Mouse (Mus musculus) forebrain, postnatal 0 days (tissue): ENCODE measurements around the gene Cyb5d1. TPM values are rescaled to one million over a fixed set of nuclear protein-coding genes. Genes with fewer than 3 reads are reported as not detected.
A peak's percentile ranks its signal among the peaks of the same experiment; 100 is the strongest.

Experiments
- ATAC-seq: fragments of 200-750 bp; cut with Nextera tagmentation; 2 replicates; pipeline ENCODE4 v1.8.0; 2017; ENCODE audit warnings: mild to moderate bottlenecking, moderate library complexity
- DNase-seq: peaks from one replicate; pipeline ENCODE4 v3.0.0-alpha.2; 2015
- H3K27ac ChIP-seq: fragments of 300-500 bp; sonication (generic); 2 replicates; pipeline ENCODE4 v1.5.1; 2014; ENCODE audit warnings: low read depth, mild to moderate bottlenecking, antibody characterized with exemption, low read length, moderate library complexity, mixed read lengths
- H3K27me3 ChIP-seq: fragments of 300-500 bp; sonication (generic); 2 replicates; pipeline ENCODE4 v1.6.1; 2014; ENCODE audit warnings: mild to moderate bottlenecking, low read length, mixed read lengths; ENCODE audit not compliant: insufficient read depth
- H3K36me3 ChIP-seq: fragments of 300-500 bp; sonication (generic); 2 replicates; pipeline ENCODE4 v1.6.1; 2014; ENCODE audit warnings: mild to moderate bottlenecking, moderate library complexity; ENCODE audit not compliant: insufficient read depth
- H3K4me1 ChIP-seq: fragments of 300-500 bp; sonication (generic); 2 replicates; pipeline ENCODE4 v1.6.1; 2014; ENCODE audit warnings: antibody characterized with exemption; ENCODE audit not compliant: insufficient read depth
- H3K4me2 ChIP-seq: fragments of 300-500 bp; sonication (generic); 2 replicates; pipeline ENCODE4 v1.6.1; 2014; ENCODE audit warnings: low read depth, mild to moderate bottlenecking, moderate library complexity
- H3K4me3 ChIP-seq: fragments of 300-500 bp; sonication (generic); 2 replicates; pipeline ENCODE4 v1.5.1; 2014; ENCODE audit warnings: low read depth, low read length, mixed read lengths
- H3K9ac ChIP-seq: fragments of 300-500 bp; sonication (generic); 2 replicates; pipeline ENCODE4 v1.6.1; 2014; ENCODE audit warnings: mild to moderate bottlenecking
- H3K9me3 ChIP-seq: fragments of 300-500 bp; sonication (generic); 2 replicates; pipeline ENCODE4 v1.6.1; 2016; ENCODE audit warnings: low read length
- CTCF ChIP-seq: sonication (generic); IDR thresholded peaks from 2 replicates; pipeline ENCODE4 v1.5.1; 2016; ENCODE audit warnings: antibody characterized with exemption, control low read depth, low read depth
- WGBS: fragments of 180-500 bp; shearing (Covaris S2); extraction: QIAGEN DNeasy Blood & Tissue Kit; methylation state at CpG from one replicate; pipeline ENCODE4 v1.1.7; 2014; 5-methylcytosine and 5-hydroxymethylcytosine counted together
- polyA plus RNA-seq: library from polyadenylated mRNA; unstranded; fragments of >200 nt; fragmentation: Nextera tagmentation; extraction: Ambion mirVana; gene quantifications from 2 replicates; pipeline ENCODE4 v1.2.1, GENCODE M21; 2015
- total RNA-seq: library from RNA; depleted of rRNA; stranded (reverse); fragments of >200 nt; gene quantifications from 2 replicates; pipeline ENCODE4 v1.2.3, GENCODE M21; 2014

The Cyb5d1 gene
- total and polyA plus RNA-seq, 2 experiments from 2014 or later, result 21.1 to 24.2 TPM

- Histone ChIP-seq H3K9me3 (no peaks in the 10 kb centered on the region), H3K4me3 (peak overlapping the region; percentile 88), H3K27me3 (no peaks in the 10 kb centered on the region), H3K9ac (peak overlapping the region; percentile 100), H3K27ac (peak overlapping the region; percentile 100), H3K4me2 (peak overlapping the region; percentile 94), H3K4me1 (peaks cover 21% of the 10 kb centered on the region), H3K36me3 (peaks cover 35% of the 10 kb centered on the region)
- DNase-seq (peak; percentile 18), ATAC-seq (no peak)
- no peak for TF ChIP-seq CTCF
- WGBS, result 20% methylated on average over 6 of the region's 6 CpGs
These were observed 29.7 kb downstream of the Cyb5d1 start for GRCm38 (mm10) chr11:69365722-69366121.

DNA sequence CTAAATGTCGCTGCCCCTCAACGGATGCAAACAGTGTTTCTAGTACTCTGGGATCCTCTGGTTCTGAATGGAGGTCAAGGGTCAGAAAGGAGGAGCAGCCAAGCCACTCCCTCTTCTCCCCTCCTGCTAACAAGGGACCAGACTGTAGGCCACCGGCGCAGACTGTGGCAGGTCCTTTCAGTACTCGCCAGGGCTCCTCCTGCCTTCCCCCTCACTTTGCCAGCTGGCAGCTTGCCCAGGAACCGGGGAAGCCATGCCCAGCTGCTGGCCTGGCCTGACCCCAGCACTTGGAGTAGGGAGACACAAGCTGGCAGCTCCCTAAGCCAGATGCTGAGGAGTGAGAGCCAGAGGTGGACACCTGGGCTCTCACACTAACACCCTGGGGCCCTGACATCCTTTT, 30.5 kb downstream of the Cyb5d1 start:
- 3% methylated on average over 6 of the region's 6 CpGs for WGBS
- H3K9ac ChIP-seq, result peak overlapping the region; percentile 28; the same call in 1 of the 2 replicates
- peak; percentile 87 for DNase-seq

GRCm38 (mm10) chr11:69364376-69364775, 31.1 kb downstream of the Cyb5d1 start:
- 31% methylated on average over 8 of the region's 8 CpGs for WGBS
- DNase-seq, result no peak
- H3K4me2 ChIP-seq, result peak overlapping the region; percentile 94
- H3K36me3 ChIP-seq, result peaks cover 49% of the 10 kb centered on the region
- peak overlapping the region; percentile 15 for H3K9ac ChIP-seq
- no peak for TF ChIP-seq CTCF
- H3K27ac ChIP-seq, result peak overlapping the region; percentile 69
- no peak overlapping the region for H3K4me3 ChIP-seq
- H3K27me3 ChIP-seq, result no peaks in the 10 kb centered on the region
- peaks cover 19% of the 10 kb centered on the region for H3K4me1 ChIP-seq
- ATAC-seq, result no peak
- H3K9me3 ChIP-seq, result no peaks in the 10 kb centered on the region

More for the DNA sequence above, 30.5 kb downstream of the Cyb5d1 start:
- H3K4me1 ChIP-seq, result peaks cover 19% of the 10 kb centered on the region
- H3K9me3 ChIP-seq, result no peaks in the 10 kb centered on the region
- peak overlapping the region; percentile 94 for H3K4me2 ChIP-seq
- no peak for TF ChIP-seq CTCF
- H3K4me3 ChIP-seq, result no peak overlapping the region
- peak; percentile 56 for ATAC-seq
- H3K36me3 ChIP-seq, result peaks cover 44% of the 10 kb centered on the region
- peak overlapping the region; percentile 100 for H3K27ac ChIP-seq
- H3K27me3 ChIP-seq, result no peaks in the 10 kb centered on the region

DNA sequence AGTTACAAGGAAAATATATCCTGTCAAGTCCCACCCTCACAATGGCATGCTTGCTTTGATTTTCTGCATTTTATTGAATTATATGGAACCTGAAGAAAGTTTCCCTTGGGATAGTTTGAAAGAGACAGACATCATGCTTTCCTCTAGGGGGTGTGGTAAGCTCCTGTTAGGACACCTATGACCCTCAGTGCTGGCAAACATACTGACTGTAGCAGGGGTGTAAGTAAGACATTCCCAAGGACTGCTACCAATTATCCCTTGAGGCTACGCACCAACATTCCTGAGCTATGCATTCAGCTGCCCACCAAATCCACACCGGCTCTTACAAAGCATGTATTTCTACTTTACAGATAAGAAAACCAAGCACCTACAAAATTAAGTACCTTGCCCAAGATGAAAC, 33.0 kb downstream of the Cyb5d1 start:
- WGBS, result 67% methylated on average over 2 of the region's 2 CpGs
- H3K27me3 ChIP-seq, result no peaks in the 10 kb centered on the region

DNA sequence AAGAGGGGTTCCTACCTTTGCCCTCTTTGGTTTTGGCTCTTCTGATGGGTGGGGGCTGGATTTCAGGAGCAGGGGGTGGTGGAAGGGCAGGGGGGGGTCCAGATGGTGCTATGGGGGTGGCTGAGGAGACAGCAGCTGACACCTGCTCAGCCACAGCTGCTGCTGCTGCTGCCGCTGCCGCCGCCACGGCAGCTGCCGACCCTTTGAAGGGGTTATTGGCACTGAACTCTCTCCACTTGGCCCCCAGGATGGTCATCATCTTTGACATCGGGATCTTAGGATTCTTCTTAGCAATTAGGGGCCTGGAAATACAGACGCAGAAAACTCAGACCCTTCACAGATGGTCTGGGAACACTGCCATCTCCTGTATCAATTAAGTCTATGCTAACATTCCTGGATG, 33.4 kb downstream of the Cyb5d1 start:
- no peak overlapping the region for H3K9ac ChIP-seq
- no peak overlapping the region for H3K4me2 ChIP-seq
- no peak overlapping the region for H3K4me3 ChIP-seq
- peaks cover 19% of the 10 kb centered on the region for H3K4me1 ChIP-seq
- no peaks in the 10 kb centered on the region for H3K9me3 ChIP-seq
- DNase-seq, result no peak
- no peak for TF ChIP-seq CTCF
- WGBS, result 30% methylated on average over 7 of the region's 7 CpGs
- ATAC-seq, result no peak
- H3K27me3 ChIP-seq, result no peaks in the 10 kb centered on the region
- H3K27ac ChIP-seq, result 0 out of 2 replicates have a peak overlapping the region, but pooled peaks have one; percentile 21
- H3K36me3 ChIP-seq, result peaks cover 72% of the 10 kb centered on the region

More for the DNA sequence above, 33.0 kb downstream of the Cyb5d1 start:
- Histone ChIP-seq H3K4me1 (peaks cover 19% of the 10 kb centered on the region), H3K4me3 (no peak overlapping the region), H3K36me3 (peaks cover 68% of the 10 kb centered on the region), H3K9ac (no peak overlapping the region), H3K9me3 (no peaks in the 10 kb centered on the region), H3K27ac (no peak overlapping the region), H3K4me2 (no peak overlapping the region)
- DNase-seq, result no peak
- TF ChIP-seq CTCF, result no peak; the same call in 1 of the 2 replicates
- ATAC-seq, result no peak

- Histone ChIP-seq H3K9me3 (no peaks in the 10 kb centered on the region), H3K27me3 (no peaks in the 10 kb centered on the region), H3K27ac (no peak overlapping the region), H3K4me2 (no peak overlapping the region), H3K9ac (no peak overlapping the region), H3K4me3 (no peak overlapping the region), H3K36me3 (peaks cover 97% of the 10 kb centered on the region), H3K4me1 (no peaks in the 10 kb centered on the region)
- no peak for TF ChIP-seq CTCF
- 90% methylated on average over 12 of the region's 12 CpGs for WGBS
- ATAC-seq (no peak), DNase-seq (no peak)
These were observed 37.7 kb downstream of the Cyb5d1 start for GRCm38 (mm10) chr11:69357690-69358089.

DNA sequence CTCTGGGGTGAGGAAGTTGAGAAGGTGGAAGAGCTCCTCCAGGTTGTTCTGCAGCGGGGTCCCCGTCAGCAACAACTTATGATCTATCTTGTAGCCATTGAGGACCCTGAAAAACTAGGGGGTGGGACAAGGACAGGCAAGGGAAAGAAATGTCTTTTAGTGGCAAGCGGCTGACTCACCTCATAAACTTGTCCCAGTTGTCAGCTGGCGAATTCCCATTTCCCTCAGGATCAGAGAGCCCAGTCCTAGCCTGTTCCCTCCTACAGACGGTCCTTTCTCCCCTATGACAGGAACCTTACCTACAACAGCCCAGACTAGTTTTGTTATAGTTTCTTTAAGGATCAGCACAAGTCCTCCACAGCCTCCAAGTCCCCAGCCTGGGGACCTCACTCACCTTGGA, 38.9 kb downstream of the Cyb5d1 start:
- TF ChIP-seq CTCF, result no peak
- Histone ChIP-seq H3K4me1 (no peaks in the 10 kb centered on the region), H3K27ac (no peak overlapping the region), H3K4me2 (no peak overlapping the region), H3K9me3 (no peaks in the 10 kb centered on the region), H3K36me3 (peaks cover 98% of the 10 kb centered on the region), H3K27me3 (no peaks in the 10 kb centered on the region), H3K4me3 (no peak overlapping the region), H3K9ac (no peak overlapping the region)
- WGBS, result 96% methylated on average over 5 of the region's 5 CpGs
- DNase-seq, result no peak
- ATAC-seq, result no peak
